Mouse (Mus musculus) cerebellum, adult 2 months (tissue): Measurements from ENCODE around the gene Kcna7.

Experiments
- CTCF ChIP-seq: fragments of 200-500 bp; IDR thresholded peaks from 2 replicates; pipeline ENCODE4 v1.5.1; 2011; ENCODE audit warnings: low read depth, mild to moderate bottlenecking, control low read depth, low read length, moderate library complexity, borderline replicate concordance; ENCODE audit not compliant: insufficient read depth
- POLR2A ChIP-seq: fragments of 200-500 bp; IDR thresholded peaks from 2 replicates; pipeline ENCODE4 v1.6.1; 2011; ENCODE audit warnings: low read length, control low read depth, borderline replicate concordance; ENCODE audit not compliant: insufficient read depth

DNA sequence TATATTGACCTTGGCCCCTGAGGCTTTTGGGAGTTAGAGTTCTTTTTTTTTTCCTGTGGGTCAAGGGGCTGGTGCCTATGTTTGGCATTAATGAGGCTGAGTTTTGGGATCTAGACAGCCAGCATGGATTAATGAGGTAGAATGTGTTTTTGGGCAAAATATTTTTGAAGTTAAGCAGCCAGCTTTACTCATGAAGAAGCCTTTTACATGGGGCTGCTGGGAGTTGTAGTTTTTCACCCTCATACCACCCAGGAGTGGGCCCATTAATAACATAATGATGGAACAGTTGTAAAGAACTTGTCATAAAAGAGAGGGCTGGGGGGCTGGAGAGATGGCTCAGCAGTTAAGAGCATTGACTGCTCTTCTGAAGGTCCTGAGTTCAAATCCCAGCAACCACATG is 41.1 kb downstream of the Kcna7 start:
- TF ChIP-seq CTCF (no peak), POLR2A (no peak)
